Mouse (Mus musculus) spleen, adult 2 months (tissue): ENCODE measurements around the gene Id3.

Experiments
- CTCF ChIP-seq: fragments of 200-500 bp; IDR thresholded peaks from 2 replicates; pipeline ENCODE4 v1.5.1; 2011; ENCODE audit warnings: mild to moderate bottlenecking, inconsistent platforms; ENCODE audit not compliant: insufficient read depth, insufficient read length, insufficient replicate concordance; ENCODE audit errors: extremely low read depth
- POLR2A ChIP-seq: fragments of 200-500 bp; IDR thresholded peaks from 2 replicates; pipeline ENCODE4 v1.6.1; 2011; ENCODE audit warnings: low read depth, low read length, inconsistent platforms

GRCm38 (mm10) chr4:136126019-136126418 lies 17.3 kb upstream of the Id3 start:
- no peak for TF ChIP-seq CTCF
- no peak for TF ChIP-seq POLR2A
